Mouse (Mus musculus) ES-E14 (cell line): ENCODE measurements around the gene Aimp1.

Experiments used
- MAFK ChIP-seq: IDR thresholded peaks from 2 replicates; pipeline ENCODE4 v1.6.1; 2014; ENCODE audit warnings: mild to moderate bottlenecking, low read depth, low read length, inconsistent platforms; ENCODE audit not compliant: insufficient read depth
- ZNF384 ChIP-seq: IDR thresholded peaks from 2 replicates; pipeline ENCODE4 v1.6.1; 2012; ENCODE audit warnings: low read depth, low read length, inconsistent platforms

DNA sequence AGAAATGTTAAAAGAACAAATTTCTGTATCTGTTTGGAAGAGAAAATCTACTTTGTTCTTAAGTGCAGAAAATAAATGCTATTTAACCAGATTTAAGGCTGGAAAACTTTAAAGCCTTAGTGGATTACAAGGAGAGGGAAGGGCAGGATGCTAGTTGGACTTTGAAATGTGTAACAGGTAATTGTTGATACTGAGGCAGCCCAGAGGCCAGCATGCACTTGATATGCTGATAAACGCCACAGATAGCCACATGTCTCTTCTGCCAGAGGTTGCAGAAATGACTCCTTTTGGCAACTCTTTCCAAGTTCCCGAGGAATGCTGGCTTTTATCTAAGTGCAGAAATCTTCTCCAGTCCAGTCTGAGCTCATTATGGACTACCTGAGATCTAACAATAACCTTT lies 6.7 kb downstream of the Aimp1 start:
- no peak for TF ChIP-seq ZNF384
- no peak for TF ChIP-seq MAFK
